Mouse (Mus musculus): ENCODE data around the gene Adgrl3.

DNA sequence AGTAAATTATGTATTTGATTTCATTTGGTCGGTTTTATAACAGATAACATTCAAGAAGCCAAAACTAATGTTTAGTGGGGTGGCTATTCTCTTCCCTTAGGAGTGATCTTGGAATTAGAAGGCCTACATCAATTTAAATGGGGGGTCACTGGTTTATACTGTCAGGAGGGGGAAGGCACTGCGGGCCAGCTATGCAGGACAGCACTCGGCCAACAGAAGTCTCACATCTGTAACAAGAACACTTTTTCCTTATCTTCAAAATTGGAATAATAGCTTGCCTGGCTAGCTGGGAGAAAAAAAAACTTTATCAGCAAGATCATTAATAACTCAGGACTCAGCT, 325.1 kb downstream of the Adgrl3 start:
- TF ChIP-seq POLR2A (IDR thresholded peaks at IDR 0.05; ENCODE audit: insufficient read depth, low read depth, low read length) (no peak), CTCF (IDR thresholded peaks at IDR 0.05) (no peak), EP300 (IDR thresholded peaks at IDR 0.05; ENCODE audit: insufficient read depth, low read depth, low read length) (no peak)

Data from heart, adult 2 months (tissue).